Mouse (Mus musculus) thymus, postnatal 14 days (tissue): ENCODE measurements around the gene Arpc1a.
"Not testable (repeated sequence)": the region's sequence is repeated elsewhere in the genome, so short reads cannot be mapped to it uniquely, and the experiment has no call there.

Experiments
- DNase-seq: peaks from one replicate; pipeline ENCODE4 v3.0.0; 2021

The Arpc1a gene

DNA sequence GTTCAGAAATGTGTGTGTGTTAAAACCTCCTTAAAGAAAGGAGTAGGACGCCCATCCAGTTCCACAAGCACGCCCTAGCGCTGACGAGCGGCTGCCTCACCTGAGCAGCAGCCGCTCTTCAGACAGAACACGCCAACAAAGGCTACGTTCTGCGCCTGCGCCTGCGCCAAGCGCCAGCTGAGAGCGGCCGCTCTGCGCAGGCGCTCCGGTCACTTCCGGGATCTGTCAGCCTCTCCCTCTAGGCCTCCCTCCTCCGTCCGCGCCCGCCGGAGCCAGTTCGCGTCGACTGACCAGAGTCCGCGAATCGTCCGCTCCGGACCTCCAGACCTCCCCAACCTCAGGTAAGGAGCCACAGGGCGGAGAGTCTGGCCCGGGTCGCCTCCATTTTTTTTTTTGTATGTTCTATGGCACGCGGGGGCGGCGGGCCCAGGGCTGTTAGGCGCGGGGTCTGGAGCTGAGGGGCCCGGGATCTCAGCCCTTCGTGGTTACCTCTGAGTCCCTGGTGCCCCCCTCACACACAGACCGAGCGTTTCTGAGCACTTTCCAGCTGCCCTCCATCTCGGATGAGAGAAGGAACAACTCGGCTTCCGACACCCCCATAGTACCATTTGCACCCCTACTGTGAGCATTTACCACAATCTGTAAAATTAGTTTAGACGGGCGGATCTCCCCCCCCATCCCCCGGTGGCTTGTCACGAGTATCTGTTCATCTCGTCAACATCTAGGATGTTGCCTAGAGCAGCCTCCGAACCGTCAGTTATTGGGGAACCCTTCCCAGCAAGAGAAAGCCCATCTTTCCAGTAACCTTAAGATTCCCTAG is at the start of gene Arpc1a, which contains the start of gene Kpna7:
Gene Arpc1a (plus strand): TSS at position 199 of the 820 bp plus-strand sequence.
Gene Kpna7 (minus strand): TSS at position 399 of the 820 bp plus-strand sequence.
- peak; percentile 96 for DNase-seq

DNA sequence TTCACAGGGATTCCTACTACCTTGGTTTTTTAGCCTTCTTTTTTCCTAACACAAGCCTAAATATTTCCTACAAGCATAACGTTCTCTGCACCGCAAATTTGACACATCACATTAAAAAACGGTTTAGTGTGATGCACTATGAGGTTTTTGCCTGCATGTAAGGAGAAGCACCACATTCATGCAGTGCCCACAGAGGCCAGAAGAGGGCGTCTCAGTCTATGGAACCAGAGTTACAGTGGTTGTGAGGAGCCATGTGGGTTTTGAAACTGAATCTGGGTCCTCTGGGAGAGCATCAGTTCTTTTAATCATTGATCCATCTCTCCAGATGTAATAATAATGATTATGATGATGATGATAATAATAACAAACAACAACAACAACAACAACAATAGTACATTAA is 42.0 kb upstream of the Arpc1a start:
- peak; percentile 15 for DNase-seq

DNA sequence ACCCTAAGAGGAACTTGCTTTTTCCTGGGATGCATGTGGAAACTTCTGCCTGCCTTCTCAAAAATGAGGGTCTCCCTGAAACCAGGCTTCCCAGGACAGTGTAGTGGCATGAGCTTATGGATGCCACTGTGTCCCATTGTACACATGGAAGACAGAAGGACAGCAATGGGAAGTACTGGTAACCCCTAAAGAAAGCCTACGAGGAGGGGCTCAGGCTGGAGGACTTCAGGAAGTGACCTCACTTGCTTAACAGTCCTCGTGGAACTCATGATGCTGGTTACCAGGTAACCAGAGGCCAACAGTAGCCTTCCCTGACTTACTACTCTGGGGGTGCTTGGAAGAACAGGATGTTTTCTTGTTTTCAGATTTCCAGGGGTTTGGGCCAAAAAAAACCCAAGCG is 40.9 kb upstream of the Arpc1a start, which contains the start of gene 1700018F24Rik:
Gene 1700018F24Rik (plus strand): TSS at position 301 of the 400 bp plus-strand sequence.
- not testable (repeated sequence) for DNase-seq

DNA sequence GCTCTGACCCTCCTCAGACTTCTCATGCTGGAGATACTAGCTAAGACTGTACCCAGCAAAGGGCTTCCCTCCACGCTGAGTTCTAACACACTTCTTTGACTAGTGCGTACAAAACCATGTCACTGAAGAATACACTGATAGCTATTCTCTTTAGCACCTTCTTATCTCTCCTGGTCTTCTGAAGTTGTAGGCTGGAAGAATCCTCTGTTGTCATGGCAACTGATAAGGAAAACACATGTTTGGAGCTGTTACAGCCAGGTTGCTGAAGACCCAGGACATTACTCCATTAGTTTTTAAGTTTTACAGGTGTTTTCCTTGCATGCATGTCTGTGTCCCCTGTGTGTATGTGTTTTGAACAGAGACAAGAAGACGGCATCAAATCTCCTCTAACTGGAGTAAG is 29.4 kb upstream of the Arpc1a start:
- not testable (repeated sequence) for DNase-seq

DNA sequence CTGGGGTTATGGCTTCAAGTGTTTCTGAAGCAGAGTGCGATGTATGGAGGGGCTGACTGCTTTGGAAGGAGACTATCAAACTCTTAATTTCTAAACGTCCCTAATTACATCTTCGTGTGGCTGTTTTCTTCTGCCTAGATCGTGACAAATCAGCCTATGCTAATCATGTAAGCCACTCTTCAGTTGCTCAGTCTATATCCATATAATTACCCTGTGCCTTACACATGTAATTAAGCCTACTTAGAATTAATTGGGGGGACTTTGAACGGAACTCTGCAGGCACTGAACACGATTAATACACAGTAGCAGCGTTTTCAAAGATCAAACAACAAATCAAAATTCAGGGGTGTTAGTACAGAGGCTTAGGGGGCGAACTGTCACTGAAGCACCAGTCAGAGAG is 25.7 kb upstream of the Arpc1a start:
- DNase-seq: no peak

DNA sequence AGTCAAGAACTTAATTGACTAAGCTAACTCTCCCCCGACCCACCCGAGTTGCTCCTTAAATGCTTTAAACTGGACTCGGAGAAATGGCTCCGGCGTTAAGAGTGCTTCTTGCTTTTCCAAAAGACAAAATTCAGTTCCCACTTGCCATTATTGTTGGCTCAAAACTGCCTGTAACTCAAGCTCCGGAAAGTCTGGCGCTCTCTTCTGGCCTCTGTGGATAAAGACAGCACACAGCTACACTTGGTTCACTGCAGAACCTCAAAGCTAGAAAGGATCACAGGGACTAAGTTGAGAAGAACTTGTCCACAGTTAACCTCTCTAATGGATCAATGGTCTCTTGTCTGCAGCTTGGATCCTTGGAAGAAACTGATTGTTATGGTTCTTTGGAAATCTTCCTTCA is 24.9 kb upstream of the Arpc1a start:
- DNase-seq: no peak

DNA sequence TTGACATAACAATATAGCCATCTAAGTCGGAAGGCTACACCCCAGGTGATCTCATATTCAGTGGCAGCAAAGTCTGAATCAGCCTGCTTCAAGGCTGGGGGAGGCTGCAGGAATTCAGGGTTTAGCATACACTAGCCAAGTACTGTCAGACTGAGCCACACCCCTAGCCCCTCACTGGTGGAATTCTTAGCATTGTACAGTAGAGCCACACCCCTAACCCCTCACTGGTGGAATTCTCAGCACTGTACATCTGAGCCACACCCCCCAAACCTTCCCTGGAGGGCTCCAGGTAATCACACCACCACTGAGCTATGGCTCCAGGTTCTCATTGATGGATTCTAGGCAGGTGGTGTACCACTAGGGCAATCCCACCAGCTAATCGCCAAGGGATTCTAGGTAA is 24.1 kb upstream of the Arpc1a start:
- no peak for DNase-seq

DNA sequence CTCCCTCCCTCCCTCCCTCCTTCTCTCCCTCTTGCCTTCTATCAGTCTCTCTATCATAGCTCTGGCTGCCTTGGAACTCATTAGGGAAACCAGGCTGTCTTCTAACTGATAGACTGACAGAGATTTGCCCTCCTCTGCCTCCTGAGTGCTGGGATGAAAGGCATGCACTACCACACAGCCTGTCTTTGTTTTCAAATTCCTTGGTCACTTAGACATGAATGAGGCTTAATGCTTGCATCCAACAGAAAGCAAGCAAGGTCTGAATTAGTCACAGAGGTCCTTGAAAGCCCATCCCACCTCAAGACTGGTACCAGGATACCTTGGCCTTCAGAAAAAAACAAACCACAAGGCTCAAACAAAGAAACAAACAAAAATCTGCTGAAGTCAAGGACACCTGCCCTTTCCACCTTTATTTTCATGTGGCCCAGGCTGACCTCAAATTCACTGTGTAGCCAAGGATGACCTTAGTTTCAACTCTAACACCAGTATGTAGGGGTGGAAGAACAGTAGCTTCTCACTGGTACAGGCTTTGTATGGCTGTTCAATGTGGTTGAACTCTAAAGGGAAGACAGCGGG is 18.8 kb upstream of the Arpc1a start:
- no peak for DNase-seq

DNA sequence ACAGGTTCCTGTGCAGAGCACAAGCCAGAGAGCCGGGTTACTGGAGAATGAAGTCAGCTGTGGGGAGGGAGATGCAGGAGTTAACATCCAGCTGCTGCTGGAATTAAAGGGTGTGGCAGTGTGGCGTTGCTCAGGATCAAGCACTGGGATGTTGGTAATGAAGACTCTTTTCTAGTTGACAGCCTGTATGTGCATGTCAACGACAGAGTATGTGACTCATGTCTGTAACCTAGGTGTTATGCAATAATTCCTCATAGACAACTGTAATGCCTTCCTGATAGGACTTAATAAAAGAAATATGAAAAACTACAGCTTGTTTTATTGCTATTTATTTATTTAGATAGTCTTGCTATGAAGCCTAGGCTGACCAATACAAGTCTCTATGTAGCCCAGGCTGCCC is 14.8 kb upstream of the Arpc1a start:
- no peak for DNase-seq

DNA sequence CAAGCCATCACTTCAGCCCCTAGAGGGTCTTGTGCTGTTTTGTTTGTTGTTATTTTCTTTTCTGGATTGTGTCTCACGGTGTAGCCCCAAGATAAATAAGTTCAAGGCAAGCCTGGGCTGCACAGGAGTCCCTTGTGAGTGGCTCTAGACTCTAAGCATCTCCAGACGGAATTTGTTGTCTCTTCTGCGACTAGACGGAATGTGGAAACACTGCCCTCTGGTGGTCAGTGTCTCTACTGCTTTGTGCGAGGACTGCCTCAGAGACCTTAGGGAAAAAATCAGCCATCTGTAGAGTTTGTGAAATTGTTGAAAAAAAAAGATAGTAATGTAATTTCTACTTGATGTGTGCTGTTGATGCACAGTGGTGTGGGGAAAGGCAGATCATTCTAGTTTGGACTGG is 13.9 kb upstream of the Arpc1a start:
- peak; percentile 72 for DNase-seq

DNA sequence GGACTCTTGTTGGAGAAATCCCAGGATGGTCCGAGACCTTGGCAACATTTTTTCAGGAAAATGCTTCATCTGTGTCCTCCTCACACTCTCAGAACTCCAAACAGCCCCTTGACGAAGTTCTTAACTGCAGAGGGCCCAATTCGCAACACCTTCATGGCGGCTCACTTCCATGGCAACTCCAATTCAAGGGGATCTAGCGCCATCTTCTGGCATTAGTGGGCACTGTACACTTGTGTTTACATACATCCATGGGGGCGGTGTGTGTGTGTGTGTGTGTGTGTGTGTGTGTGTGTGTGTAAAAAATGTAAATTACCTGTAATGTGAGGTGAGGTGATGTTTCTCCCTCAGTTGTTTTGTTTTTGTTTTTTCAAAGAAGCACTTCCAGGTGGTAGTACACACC is 12.3 kb upstream of the Arpc1a start:
- DNase-seq: no peak

DNA sequence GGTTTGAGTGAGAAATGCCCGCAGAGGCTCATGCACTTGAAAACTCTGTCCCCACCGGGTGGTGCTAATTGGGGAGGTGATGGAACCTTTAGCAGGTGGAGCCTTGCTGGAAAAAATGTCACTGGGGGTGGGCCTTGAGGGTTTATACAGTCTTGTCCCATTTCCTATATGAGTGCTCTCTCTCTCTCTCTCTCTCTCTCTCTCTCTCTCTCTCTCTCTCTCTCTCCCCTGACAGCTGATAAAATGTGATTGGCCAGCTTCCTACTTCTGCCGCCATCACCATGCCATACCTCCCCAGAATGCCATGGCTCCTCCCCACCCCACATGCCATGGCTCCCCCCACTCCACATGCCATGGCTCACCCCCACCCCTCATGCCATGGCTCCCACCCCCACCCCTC is 8.5 kb upstream of the Arpc1a start:
- DNase-seq: no peak

DNA sequence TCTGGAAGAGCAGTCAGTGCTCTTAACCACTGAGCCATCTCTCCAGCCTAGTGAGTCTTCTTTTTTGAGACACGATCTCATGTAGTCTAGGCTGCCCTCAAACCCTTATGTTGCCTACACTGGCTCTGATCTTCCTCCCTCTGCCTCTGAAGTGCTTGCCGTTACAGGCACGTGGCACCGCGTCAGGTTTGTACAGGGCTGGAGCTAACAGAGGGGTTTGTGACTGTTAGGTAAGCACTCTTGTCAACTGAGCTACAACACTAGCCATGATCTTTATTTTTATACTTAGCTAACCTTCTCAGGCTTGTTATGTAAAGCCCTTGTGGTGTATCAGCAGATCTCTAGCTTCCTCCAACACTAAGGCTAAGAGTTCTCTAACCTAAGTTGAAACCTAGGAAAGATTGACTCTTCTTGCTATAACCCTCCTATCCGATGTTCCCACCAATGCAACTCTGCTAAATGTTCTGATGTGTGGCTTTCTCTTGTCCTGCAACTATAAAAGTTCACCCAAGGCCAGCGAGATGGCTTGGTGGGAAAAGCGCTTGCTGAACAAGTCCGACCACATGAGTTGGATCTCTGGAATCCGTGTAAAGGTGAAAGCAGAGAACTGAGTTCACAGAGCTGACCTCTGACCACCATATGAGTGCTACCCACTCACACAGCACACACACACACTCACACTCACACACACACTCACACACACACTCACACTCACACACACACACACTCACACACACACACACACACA is 1.6 kb upstream of the Arpc1a start:
- DNase-seq: no peak

DNA sequence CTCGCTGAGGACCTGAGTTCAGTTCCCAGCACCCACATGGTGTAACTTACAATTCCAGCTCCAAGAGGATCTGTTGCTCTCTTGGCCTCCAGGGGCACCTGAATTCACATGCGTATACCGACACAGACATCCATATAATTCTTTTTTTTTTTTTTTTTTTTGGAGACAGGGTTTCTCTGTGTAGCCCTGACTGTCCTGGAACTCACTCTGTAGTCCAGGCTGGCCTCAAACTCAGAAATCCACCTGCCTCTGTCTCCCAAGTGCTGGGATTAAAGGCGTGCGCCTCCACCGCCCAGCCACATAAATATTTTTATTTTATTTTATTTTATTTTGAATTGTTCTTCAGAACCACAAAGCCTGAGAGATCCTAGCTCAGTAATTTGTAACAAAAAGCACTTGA is 429 bp upstream of the Arpc1a start:
- not testable (repeated sequence) for DNase-seq

DNA sequence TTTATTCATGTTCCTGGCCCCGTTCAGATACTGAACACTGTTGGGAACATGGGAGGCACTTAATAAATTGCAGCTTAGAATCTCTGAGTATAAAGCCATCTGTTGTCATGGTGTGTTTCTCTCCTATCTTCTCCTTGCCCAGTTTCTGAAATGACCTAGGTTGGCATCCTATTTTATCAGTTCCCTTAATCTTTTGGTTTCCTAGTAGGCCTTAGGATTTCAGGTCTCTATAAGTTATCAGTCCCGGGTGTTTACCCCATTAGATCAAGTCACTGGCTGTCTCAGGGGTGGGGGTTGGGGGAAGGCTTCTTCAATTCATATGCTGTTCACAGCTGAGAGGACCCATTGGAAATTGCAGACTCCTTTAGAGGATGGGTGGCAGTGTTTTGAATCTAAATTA is 1.2 kb downstream of the Arpc1a start:
- DNase-seq: no peak

DNA sequence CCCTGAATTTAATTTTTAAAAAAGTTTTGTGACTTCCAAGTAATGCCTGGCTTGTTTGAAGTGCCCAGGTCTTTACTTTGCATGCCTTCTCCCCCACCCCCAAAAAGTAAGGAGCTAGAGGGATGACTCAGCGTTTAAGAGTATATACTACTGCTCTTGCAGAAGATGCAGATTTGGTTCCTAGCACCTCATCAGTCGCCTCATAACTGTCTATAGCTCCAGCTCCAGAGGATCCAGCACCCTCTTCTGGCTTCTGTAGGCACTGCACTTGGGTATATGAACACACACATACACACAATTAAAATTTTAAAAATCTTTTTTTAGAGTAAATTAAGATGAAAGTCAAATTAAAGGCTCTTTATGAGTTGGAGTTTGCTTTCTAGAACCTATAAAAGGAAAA is 4.6 kb downstream of the Arpc1a start:
- no peak for DNase-seq

DNA sequence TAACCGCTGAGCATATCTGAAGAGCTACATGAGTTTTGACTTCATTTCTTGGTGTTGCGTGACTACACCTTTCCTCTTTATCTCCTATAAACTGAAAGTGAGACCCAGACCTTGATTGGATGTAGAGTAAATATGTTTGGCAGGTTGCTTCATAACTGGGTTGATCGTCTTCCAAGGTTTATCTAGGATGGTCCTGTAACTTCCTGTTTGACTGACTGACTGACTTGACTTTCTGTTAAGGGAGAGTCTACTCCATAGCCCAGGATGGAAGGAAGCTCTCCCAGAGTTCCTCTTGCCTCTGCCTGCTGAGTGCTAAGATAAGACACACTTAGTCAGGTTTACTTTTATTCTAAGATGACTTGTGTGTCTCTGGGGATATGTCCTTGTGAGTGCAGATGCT is 6.2 kb downstream of the Arpc1a start:
- DNase-seq: no peak

DNA sequence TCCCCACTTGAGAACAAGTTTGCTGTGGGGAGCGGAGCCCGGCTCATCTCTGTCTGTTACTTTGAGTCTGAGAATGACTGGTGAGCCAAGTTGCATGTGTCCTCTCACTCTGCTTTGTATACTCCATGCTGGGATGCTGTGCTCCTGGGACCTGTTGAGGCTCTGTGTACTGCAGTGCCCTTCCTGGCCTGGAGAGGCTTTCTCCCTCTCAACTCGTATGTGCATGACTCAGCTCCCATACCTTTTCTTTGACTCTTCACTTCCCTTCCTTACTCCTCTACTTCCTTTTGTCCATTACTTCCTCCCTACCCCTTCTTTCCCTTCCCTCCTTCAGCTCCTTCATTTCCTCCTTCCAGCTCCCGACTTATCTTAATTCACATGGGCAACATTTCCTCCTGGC is 12.6 kb downstream of the Arpc1a start:
- no peak for DNase-seq

DNA sequence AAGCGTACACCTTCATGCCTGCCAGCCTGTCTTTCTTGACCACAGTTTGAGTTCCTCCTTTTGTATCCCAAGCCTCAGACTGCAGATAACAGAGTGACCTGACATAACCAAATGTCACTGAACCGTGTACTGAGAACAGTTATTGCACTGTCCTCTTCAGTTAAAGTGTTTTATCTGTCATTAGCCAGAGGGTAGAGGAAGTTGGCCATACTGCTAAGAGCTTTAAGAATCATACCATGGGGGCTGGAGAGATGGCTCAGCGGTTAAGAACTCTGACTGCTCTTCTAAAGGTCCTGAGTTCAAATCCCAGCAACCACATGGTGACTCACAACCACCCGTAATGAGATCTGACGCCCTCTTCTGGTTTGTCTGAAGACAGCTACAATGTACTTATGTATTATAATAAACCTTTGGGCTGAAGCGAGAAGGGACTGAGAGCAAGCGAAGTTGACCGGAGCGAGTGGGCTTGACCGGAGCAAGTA is 14.8 kb downstream of the Arpc1a start:
- DNase-seq: no peak

DNA sequence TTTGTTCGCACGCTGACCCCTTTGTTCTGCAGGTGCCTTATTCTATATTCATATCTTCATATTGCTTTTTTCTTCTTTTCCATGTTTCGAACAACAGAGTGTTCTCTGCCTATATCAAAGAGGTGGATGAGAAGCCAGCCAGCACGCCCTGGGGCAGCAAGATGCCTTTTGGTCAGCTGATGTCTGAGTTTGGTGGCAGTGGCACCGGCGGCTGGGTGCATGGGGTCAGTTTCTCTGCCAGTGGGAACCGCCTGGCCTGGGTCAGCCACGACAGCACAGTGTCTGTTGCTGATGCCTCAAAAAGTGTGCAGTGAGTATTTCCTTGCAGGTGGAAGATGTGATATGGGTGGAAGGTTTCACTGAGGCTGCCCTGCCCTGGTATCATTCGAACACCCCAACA is 17.3 kb downstream of the Arpc1a start:
- no peak for DNase-seq

DNA sequence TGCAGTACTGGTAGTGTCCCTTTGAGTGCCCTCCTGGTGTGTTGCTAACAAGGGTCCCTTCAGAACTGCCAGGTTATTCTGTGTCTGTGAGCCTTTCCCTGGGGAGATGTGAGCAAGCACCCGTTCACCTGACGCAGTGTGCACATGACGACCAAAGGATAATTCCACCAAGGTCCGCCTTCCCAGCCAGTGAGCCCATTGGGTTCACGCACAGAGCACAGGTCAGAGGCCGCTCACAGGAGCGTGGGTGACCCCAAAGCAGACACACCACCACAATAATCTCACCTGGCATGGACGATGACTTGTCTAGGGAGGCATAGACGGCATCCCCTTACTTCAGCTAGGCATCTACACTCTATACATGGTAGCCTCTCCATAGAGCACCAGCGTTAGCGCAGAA is 17.8 kb downstream of the Arpc1a start:
- DNase-seq: not testable (repeated sequence)

DNA sequence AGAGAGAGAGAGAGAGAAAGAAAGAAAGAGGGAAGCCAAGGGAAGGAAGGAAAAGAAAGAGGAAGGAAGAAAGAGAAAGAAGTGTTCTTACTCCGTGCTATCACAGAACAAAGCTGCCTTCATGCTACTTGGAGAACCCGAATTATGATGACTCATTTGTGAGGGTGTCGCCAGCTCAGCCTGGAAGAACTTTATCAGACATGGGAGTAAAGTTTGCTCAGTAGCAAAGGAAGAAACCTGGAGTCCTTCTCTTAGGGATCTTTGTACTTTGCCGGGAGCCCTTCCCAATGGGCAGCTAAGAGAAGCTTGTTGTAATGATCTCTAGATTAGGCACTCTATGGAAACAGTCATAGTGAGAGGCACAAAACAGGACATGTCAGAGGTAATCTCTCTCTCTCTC is 19.1 kb downstream of the Arpc1a start:
- no peak for DNase-seq

DNA sequence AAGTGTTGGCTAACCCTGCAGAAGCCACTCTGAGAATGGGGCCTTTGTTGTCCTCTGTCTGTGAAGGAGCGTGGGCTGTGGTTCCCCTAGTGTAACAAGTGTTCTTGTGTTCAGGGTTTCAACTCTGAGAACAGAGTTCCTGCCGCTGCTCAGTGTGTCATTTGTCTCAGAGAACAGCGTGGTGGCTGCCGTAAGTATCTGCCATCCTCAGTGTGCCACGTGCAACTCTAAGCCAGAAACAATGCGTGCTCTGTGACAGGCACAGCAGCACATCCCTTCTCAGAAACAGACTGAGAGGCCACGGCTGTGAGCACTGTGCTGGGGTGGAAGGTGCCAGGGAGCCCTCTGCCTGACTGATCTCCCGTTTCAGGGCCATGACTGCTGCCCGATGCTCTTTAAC is 20.7 kb downstream of the Arpc1a start:
- DNase-seq: no peak
